Mouse (Mus musculus) forebrain, embryonic 11.5 days (tissue): ENCODE data around the gene Kif2a. TPM values are rescaled to one million over a fixed set of nuclear protein-coding genes. Genes with fewer than 3 reads are reported as not detected.
A peak's percentile ranks its signal among the peaks of the same experiment; 100 is the strongest.

Source experiments
- ATAC-seq: fragments of 200-750 bp; cut with Nextera tagmentation; replicated peaks from 2 replicates; pipeline ENCODE4 v1.8.0; 2017; ENCODE audit warnings: moderate TSS enrichment; ENCODE audit not compliant: low FRiP score
- DNase-seq: peaks from one replicate; pipeline ENCODE4 v3.0.0-alpha.2; 2017; ENCODE audit warnings: low spot score
- H3K27ac ChIP-seq: fragments of 300-500 bp; sonication (generic); 2 replicates; pipeline ENCODE4 v1.5.1; 2014; ENCODE audit warnings: low read depth, low read length
- H3K27me3 ChIP-seq: fragments of 300-500 bp; sonication (generic); 2 replicates; pipeline ENCODE4 v1.6.1; 2014; ENCODE audit warnings: mild to moderate bottlenecking, low read length, mixed read lengths; ENCODE audit not compliant: control insufficient read depth, insufficient read depth
- H3K36me3 ChIP-seq: fragments of 300-500 bp; sonication (generic); 2 replicates; pipeline ENCODE4 v1.6.1; 2014; ENCODE audit warnings: mild to moderate bottlenecking, low read length, moderate library complexity, mixed read lengths; ENCODE audit not compliant: control insufficient read depth, insufficient read depth
- H3K4me1 ChIP-seq: fragments of 300-500 bp; sonication (generic); replicated peaks from 2 replicates; pipeline ENCODE4 v1.6.1; 2014; ENCODE audit warnings: low read length, mixed read lengths; ENCODE audit not compliant: control insufficient read depth, insufficient read depth
- H3K4me2 ChIP-seq: fragments of 300-500 bp; sonication (generic); 2 replicates; pipeline ENCODE4 v1.6.1; 2014; ENCODE audit warnings: low read depth, mild to moderate bottlenecking, low read length, moderate library complexity, mixed read lengths; ENCODE audit not compliant: severe bottlenecking
- H3K4me3 ChIP-seq: fragments of 300-500 bp; sonication (generic); 2 replicates; pipeline ENCODE4 v1.5.1; 2014; ENCODE audit warnings: low read depth, low read length
- H3K9ac ChIP-seq: fragments of 300-500 bp; sonication (generic); 2 replicates; pipeline ENCODE4 v1.6.1; 2014; ENCODE audit warnings: low read length
- H3K9me3 ChIP-seq: fragments of 300-500 bp; sonication (generic); 2 replicates; pipeline ENCODE4 v1.6.1; 2016; ENCODE audit warnings: low read length, mixed read lengths; ENCODE audit not compliant: control insufficient read depth
- WGBS: fragments of 180-500 bp; shearing (Covaris S2); extraction: QIAGEN DNeasy Blood & Tissue Kit; methylation state at CpG from one replicate; pipeline ENCODE4 v1.1.7; 2014; 5-methylcytosine and 5-hydroxymethylcytosine counted together
- polyA plus RNA-seq: library from polyadenylated mRNA; unstranded; fragments of >200 nt; fragmentation: Nextera tagmentation; extraction: Ambion mirVana; gene quantifications from 2 replicates; pipeline ENCODE4 v1.2.1, GENCODE M21; 2014

Gene Kif2a
- 31.3 and 37.0 TPM in 2 replicates for polyA plus RNA-seq

DNA sequence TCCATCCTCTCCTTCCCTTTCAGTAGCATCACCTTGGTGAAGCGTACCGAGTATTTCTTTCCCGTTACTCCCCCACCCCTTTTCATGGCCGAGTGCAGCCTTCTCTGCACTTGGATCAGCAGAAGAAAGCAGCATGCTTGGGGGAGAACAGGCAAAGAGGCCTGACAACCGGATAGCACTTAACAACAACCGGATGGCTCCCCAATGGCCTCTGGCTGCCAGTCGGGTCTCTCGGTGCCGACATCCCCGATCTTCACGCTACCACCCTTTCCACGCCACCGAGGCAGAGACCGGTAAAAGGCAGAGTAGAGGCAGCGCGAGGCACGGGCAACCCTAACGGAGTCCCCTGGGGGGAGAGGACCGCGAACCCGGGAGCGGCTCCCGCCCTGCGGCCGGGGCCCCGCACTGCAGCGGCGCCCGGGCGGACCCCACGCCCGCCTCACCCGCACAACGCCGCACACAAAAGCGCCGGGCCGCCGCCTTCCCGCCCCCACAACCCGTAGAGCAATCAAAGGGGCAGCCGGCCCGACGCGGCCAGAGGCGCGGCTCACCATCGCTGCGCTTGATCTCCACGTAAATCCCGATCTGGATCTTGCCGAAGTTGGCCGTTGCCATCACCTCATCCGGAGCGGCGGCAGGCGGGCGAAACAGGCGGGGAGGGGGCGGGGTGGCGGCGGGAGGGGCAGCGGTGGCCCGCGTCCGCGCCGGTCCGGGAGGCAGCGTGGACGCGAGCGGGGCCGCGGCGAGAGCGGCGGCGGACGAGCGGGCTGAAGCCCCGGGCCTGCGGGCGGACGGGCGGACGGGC is at the start of gene Kif2a:
Kif2a (minus strand) TSS at position 666 of the 805 bp plus-strand sequence.
- Histone ChIP-seq H3K36me3 (no peaks in the 10 kb centered on the region), H3K4me1 (peaks cover 3% of the 10 kb centered on the region), H3K4me3 (peak within 1 kb of the TSS; percentile 93), H3K4me2 (peak within 1 kb of the TSS; percentile 71), H3K27ac (peak within 1 kb of the TSS; percentile 93), H3K9me3 (no peaks in the 10 kb centered on the region; the same call in 1 of the 2 replicates), H3K27me3 (no peaks in the 10 kb centered on the region), H3K9ac (peak within 1 kb of the TSS; percentile 95)
- ATAC-seq (peak; percentile 73), DNase-seq (peak; percentile 83)
- under 1% methylated on average over 43 of the region's 87 CpGs for WGBS

DNA sequence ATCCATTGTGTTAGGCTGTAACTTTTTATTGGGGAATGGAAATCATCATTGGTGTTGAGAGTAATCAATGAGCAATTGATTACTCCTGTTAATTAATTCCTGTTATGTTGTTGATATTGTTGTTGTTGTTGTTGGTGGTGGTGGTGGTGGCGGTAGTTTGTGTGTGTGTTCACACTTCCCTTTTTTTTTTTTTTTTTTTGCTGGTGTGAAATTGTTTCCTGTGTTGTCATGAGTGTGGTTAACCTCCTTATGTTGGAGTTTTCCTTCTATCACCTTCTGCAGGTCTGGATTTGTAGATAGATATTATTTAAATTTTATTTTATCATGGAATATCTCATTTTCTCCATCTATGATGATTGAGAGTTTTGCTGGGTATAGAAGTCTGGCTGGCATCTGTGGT is 47.1 kb upstream of the Kif2a start:
- WGBS = 95% methylated on average over 1 of the region's 1 CpGs
- no peak for ATAC-seq

DNA sequence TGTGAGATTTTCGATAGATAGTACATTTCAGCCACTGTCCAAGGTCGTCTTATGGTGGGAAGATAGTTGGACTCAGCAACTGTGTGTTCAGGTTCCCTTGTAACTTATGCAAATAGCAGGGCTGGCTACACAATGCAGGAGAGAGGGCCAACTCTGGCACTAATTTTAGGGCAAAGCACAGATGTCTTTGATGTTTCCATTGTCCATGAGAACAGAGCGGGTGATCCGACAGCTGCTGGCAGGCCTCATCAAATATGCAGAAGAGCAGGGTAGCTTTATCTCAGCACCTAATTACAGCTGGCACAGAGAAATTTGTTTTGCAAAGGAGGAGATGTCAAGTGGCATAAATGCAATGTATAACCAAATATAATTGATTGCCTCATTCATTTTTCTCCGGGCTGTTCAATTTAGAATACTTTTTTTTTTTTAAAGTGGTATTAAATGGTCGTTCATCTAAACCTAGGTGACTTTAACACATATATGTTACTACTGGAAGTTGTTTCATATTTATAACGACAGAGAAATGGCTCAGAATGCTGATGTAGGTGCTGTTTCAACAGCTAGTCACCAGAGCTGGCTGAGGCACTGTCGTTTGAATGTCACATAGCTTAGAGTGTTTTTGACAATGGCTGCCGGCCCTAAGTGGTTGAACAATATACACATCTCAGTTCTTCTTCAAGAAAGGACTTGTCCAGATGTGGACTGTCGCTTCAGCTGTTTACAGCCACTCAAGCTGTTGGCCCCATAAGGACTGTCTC is 43.4 kb upstream of the Kif2a start:
- Histone ChIP-seq H3K27ac (no peak overlapping the region; the same call in 1 of the 2 replicates), H3K9me3 (no peaks in the 10 kb centered on the region), H3K4me2 (no peak overlapping the region), H3K4me3 (no peak overlapping the region), H3K4me1 (no peaks in the 10 kb centered on the region), H3K9ac (no peak overlapping the region), H3K36me3 (no peaks in the 10 kb centered on the region), H3K27me3 (no peaks in the 10 kb centered on the region)
- DNase-seq (no peak), ATAC-seq (peak; percentile 33; the same call in 1 of the 2 replicates)
- 75% methylated on average over 10 of the region's 10 CpGs for WGBS

More for the DNA sequence above, 47.1 kb upstream of the Kif2a start:
- Histone ChIP-seq H3K9ac (no peak overlapping the region), H3K27ac (no peak overlapping the region), H3K36me3 (no peaks in the 10 kb centered on the region), H3K4me2 (no peak overlapping the region), H3K27me3 (no peaks in the 10 kb centered on the region), H3K4me3 (no peak overlapping the region), H3K4me1 (peaks cover 4% of the 10 kb centered on the region; the same call in 1 of the 2 replicates), H3K9me3 (no peaks in the 10 kb centered on the region)
- no peak for DNase-seq

- DNase-seq (no peak), ATAC-seq (no peak)
- H3K4me3 ChIP-seq = no peak overlapping the region
- H3K4me1 ChIP-seq = no peaks in the 10 kb centered on the region
- H3K9ac ChIP-seq = no peak overlapping the region
- H3K27me3 ChIP-seq = no peaks in the 10 kb centered on the region
- 83% methylated on average over 2 of the region's 2 CpGs for WGBS
- no peak overlapping the region; the same call in 1 of the 2 replicates for H3K27ac ChIP-seq
- H3K4me2 ChIP-seq = no peak overlapping the region
- H3K9me3 ChIP-seq = no peaks in the 10 kb centered on the region
- no peaks in the 10 kb centered on the region for H3K36me3 ChIP-seq
Observed at GRCm38 (mm10) chr13:107064263-107064662, 42.3 kb upstream of the Kif2a start.

DNA sequence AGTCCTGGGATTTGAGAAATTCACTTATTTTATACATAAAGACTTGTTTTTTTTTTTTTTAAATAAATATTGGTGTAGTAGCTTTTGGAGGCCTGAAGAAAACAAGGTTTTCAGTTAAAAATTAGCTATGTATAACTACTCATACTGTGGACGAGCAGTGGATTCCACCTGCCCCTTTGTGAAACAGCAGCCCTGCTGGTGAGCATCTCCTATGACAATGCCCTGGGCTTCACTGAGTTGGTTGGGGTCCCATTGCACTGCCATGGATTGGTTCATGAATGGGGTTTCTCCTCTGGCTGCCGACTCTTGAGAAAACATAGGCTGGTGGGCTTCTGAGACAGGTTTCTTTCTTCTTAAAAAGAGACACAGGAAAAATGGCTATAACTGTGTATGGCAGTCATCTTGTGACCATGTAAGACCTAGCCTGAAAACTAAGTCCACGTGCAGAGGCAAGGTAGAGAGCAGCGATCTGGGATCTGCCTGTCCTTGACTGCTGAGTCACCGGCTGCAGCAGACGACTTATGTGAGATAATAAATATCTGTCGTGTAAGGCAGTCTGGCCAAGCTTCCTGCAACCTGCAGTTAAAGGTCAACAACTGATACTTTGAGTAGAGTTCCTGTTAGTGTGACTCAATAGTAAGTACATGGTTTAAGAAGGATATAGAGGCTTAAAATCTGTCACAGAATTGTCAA is 41.3 kb upstream of the Kif2a start:
- no peak for DNase-seq

DNA sequence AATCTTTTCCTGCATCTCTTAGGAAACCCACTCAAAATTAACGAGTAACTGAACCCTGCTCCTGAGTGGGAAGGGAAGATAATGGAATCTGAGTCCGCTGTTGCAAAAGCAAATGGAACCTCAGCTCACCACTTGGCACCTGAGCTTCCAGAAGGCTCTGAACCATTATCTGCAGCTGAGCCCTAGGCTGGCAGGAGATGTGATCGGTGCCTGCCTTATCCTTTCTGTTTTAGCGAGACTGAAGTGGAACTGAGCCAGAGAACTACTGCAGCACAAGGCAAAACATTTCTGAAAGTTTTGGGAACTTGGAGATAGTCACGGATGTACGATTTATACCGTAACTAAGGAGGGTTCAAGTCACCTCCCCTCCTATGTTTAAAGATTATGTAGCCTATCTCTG is 38.2 kb upstream of the Kif2a start:
- Histone ChIP-seq H3K9me3 (no peaks in the 10 kb centered on the region), H3K4me2 (no peak overlapping the region), H3K4me3 (no peak overlapping the region), H3K9ac (no peak overlapping the region), H3K36me3 (no peaks in the 10 kb centered on the region), H3K27me3 (no peaks in the 10 kb centered on the region), H3K4me1 (no peaks in the 10 kb centered on the region), H3K27ac (no peak overlapping the region)
- no peak for DNase-seq
- 89% methylated on average over 7 of the region's 7 CpGs for WGBS
- no peak for ATAC-seq

More for the DNA sequence above, 41.3 kb upstream of the Kif2a start:
- WGBS = 76% methylated on average over 7 of the region's 7 CpGs
- H3K4me3 ChIP-seq = no peak overlapping the region
- H3K9ac ChIP-seq = no peak overlapping the region
- H3K27me3 ChIP-seq = no peaks in the 10 kb centered on the region
- no peaks in the 10 kb centered on the region for H3K9me3 ChIP-seq
- H3K27ac ChIP-seq = no peak overlapping the region
- ATAC-seq = no peak
- H3K36me3 ChIP-seq = no peaks in the 10 kb centered on the region
- no peak overlapping the region for H3K4me2 ChIP-seq
- H3K4me1 ChIP-seq = no peaks in the 10 kb centered on the region

DNA sequence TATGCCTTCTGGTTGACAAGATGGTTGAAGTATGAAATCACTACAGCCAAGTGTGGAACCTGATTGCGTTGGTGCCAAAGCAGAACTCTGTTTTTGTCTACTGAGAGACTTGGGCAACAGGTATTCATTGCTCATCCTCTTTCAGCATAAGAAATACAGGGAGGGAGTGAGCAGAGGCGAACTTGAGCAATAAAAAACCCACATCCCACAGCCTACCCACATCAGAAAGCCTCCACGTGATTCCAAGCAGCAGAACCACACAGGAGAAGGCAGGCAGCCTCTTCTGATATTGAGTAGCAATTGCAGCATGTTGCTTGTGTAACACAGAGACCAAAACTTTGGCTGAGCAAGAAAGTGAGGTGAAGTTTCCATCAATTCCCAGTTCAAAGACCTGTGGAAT is 37.5 kb upstream of the Kif2a start:
- DNase-seq (no peak), ATAC-seq (no peak)
- Histone ChIP-seq H3K9ac (no peak overlapping the region), H3K4me1 (no peaks in the 10 kb centered on the region), H3K4me3 (no peak overlapping the region), H3K36me3 (no peaks in the 10 kb centered on the region), H3K4me2 (no peak overlapping the region), H3K27me3 (no peaks in the 10 kb centered on the region), H3K27ac (no peak overlapping the region), H3K9me3 (no peaks in the 10 kb centered on the region)
- WGBS = 74% methylated on average over 3 of the region's 3 CpGs

- Histone ChIP-seq H3K4me1 (no peaks in the 10 kb centered on the region), H3K9me3 (no peaks in the 10 kb centered on the region), H3K27ac (no peak overlapping the region), H3K27me3 (no peaks in the 10 kb centered on the region), H3K4me2 (no peak overlapping the region), H3K4me3 (no peak overlapping the region), H3K36me3 (no peaks in the 10 kb centered on the region), H3K9ac (no peak overlapping the region)
- WGBS = 53% methylated on average over 4 of the region's 4 CpGs
- DNase-seq = no peak
- no peak for ATAC-seq
Observed at GRCm38 (mm10) chr13:107056318-107056717, 34.4 kb upstream of the Kif2a start.
